ENCODE assay signal across 9 mouse cellular contexts in the genomic region with DNA sequence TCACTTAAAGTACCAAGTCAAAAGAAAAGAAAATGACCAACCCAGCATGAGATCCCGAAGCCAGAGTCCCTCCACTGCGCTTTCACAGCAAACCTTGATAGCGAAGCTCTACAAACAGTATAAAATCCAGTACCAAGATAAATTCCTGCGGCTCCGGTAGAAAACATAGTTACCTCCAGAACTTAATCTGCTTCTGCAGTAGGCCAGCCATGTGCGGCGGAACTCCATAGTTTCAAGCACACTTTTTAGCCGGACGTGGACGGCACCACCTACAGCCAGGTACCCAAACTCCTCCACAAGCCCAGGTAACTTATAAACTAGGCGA. TPM values are rescaled to one million over a fixed set of nuclear protein-coding genes. Genes with fewer than 3 reads are reported as not detected.
DNase-seq lines count a peak whose midpoint lies in the region; ATAC-seq lines count a peak whose summit lies in the region.
"Had no signal": no experiment of that assay in that cellular context is flagged by ENCODE, and none has a peak within 500 bp of the region (broad histone marks: within the 10 kb centered on the region; RNA-seq: fewer than 3 reads in every experiment).

No protein-coding gene starts in this region.

- ATAC-seq in kidney, embryonic 16.5 days (ENCODE audit: low FRiP score, low TSS enrichment): peak; percentile 35; the same call in 1 of the 2 replicates
- no peak for ATAC-seq in hindbrain, embryonic 16.5 days
- ATAC-seq in midbrain, embryonic 16.5 days: no peak
- no peak for ATAC-seq in megakaryocyte progenitor cell, adult 5-6 weeks (replicated peaks; ENCODE audit: poor library complexity)

- H3K4me2 ChIP-seq in kidney, embryonic 16.5 days (replicated peaks; ENCODE audit: low read depth, low read length): peak overlapping the region; percentile 99
- peak overlapping the region; percentile 97 for H3K4me2 ChIP-seq in hindbrain, embryonic 16.5 days (ENCODE audit: low read length)
- peak overlapping the region; percentile 97 for H3K4me2 ChIP-seq in midbrain, embryonic 16.5 days (ENCODE audit: low read length)

- peaks cover 33% of the 10 kb centered on the region for H3K4me1 ChIP-seq in kidney, embryonic 16.5 days (ENCODE audit: insufficient read depth, low read length)
- peaks cover 33% of the 10 kb centered on the region for H3K4me1 ChIP-seq in embryonic facial prominence, embryonic 10.5 days
- peaks cover 32% of the 10 kb centered on the region for H3K4me1 ChIP-seq in hindbrain, embryonic 16.5 days (ENCODE audit: control insufficient read depth, insufficient read depth, low read depth, low read length)
- H3K4me1 ChIP-seq in midbrain, embryonic 16.5 days (ENCODE audit: control insufficient read depth, insufficient read depth, low read length): peaks cover 34% of the 10 kb centered on the region

- WGBS in kidney, embryonic 16.5 days: under 1% methylated on average over 11 of the region's 11 CpGs
- WGBS in embryonic facial prominence, embryonic 10.5 days: under 1% methylated on average over 11 of the region's 11 CpGs
- 1% methylated on average over 11 of the region's 11 CpGs for WGBS in hindbrain, embryonic 16.5 days
- under 1% methylated on average over 11 of the region's 11 CpGs for whole genome bisulfite sequencing in midbrain, embryonic 16.5 days

- no peak for DNase-seq in kidney, adult 11 months
- no peak for DNase-seq in embryonic facial prominence, embryonic 10.5 days (ENCODE audit: low spot score)
- no peak for DNase-seq in gastrocnemius, postnatal 25 days
- no peak for DNase-seq in c-Kit-positive CD71-positive TER-119-positive erythroid progenitor cells, embryonic 14.5 days (ENCODE audit: low spot score)

- H3K27me3 ChIP-seq in kidney, embryonic 16.5 days (ENCODE audit: insufficient read depth, low read length): no peaks in the 10 kb centered on the region
- H3K27me3 ChIP-seq in embryonic facial prominence, embryonic 10.5 days (replicated peaks; ENCODE audit: low read depth, poor library complexity, severe bottlenecking): no peaks in the 10 kb centered on the region
- H3K27me3 ChIP-seq in hindbrain, embryonic 16.5 days (replicated peaks; ENCODE audit: control insufficient read depth, insufficient read depth, low read length): no peaks in the 10 kb centered on the region
- H3K27me3 ChIP-seq in midbrain, embryonic 16.5 days (ENCODE audit: control insufficient read depth, insufficient read depth, low read depth, low read length): no peaks in the 10 kb centered on the region

- peak overlapping the region; percentile 97 for H3K9ac ChIP-seq in kidney, embryonic 16.5 days (replicated peaks; ENCODE audit: low read length)
- H3K9ac ChIP-seq in hindbrain, embryonic 16.5 days (ENCODE audit: low read depth, low read length): peak overlapping the region; percentile 97
- peak overlapping the region; percentile 89 for H3K9ac ChIP-seq in midbrain, embryonic 16.5 days (ENCODE audit: low read depth, low read length)

- 0 out of 2 replicates have a peak, but pooled peaks cover 2% of the 10 kb centered on the region for H3K36me3 ChIP-seq in kidney, embryonic 16.5 days (ENCODE audit: insufficient read depth, low read length)
- peaks cover 21% of the 10 kb centered on the region for H3K36me3 ChIP-seq in embryonic facial prominence, embryonic 10.5 days (replicated peaks)
- no peaks in the 10 kb centered on the region for H3K36me3 ChIP-seq in hindbrain, embryonic 16.5 days (ENCODE audit: control insufficient read depth, insufficient read depth, low read length)
- H3K36me3 ChIP-seq in midbrain, embryonic 16.5 days (ENCODE audit: control insufficient read depth, insufficient read depth, low read length): no peaks in the 10 kb centered on the region

- H3K4me3 ChIP-seq in kidney, embryonic 16.5 days (ENCODE audit: low read length): peak overlapping the region; percentile 99
- peak overlapping the region; percentile 99 for H3K4me3 ChIP-seq in embryonic facial prominence, embryonic 10.5 days
- H3K4me3 ChIP-seq in hindbrain, embryonic 16.5 days (ENCODE audit: low read length): peak overlapping the region; percentile 99
- H3K4me3 ChIP-seq in midbrain, embryonic 16.5 days (ENCODE audit: low read depth, low read length): peak overlapping the region; percentile 79

- peak overlapping the region; percentile 97 for H3K27ac ChIP-seq in kidney, embryonic 16.5 days (ENCODE audit: low read length)
- peak overlapping the region; percentile 92 for H3K27ac ChIP-seq in embryonic facial prominence, embryonic 10.5 days (replicated peaks)
- peak overlapping the region; percentile 97; the same call in 1 of the 2 replicates for H3K27ac ChIP-seq in hindbrain, embryonic 16.5 days (ENCODE audit: low read depth, low read length)
- H3K27ac ChIP-seq in midbrain, embryonic 16.5 days (ENCODE audit: low read length): no peak overlapping the region

- H3K9me3 ChIP-seq in kidney, embryonic 16.5 days (ENCODE audit: low read length): no peaks in the 10 kb centered on the region
- no peaks in the 10 kb centered on the region for H3K9me3 ChIP-seq in embryonic facial prominence, embryonic 10.5 days
- H3K9me3 ChIP-seq in hindbrain, embryonic 16.5 days (ENCODE audit: control insufficient read depth, low read length): no peaks in the 10 kb centered on the region
- H3K9me3 ChIP-seq in midbrain, embryonic 16.5 days (replicated peaks; ENCODE audit: control insufficient read depth, low read length, poor library complexity, severe bottlenecking): no peaks in the 10 kb centered on the region

RNA-seq across cellular contexts. Expression of gene Usp7, which starts 54.8 kb away (rescaled TPM):
- polyA plus RNA-seq in kidney, embryonic 16.5 days (2015; fragmentation: Nextera tagmentation; extraction: Ambion mirVana): 23.8 and 29.5 TPM in 2 replicates
- polyA plus RNA-seq in embryonic facial prominence, embryonic 10.5 days (2016; fragmentation: Nextera tagmentation; extraction: Ambion mirVana): 29.2 and 31.6 TPM in 2 replicates
- 23.9 and 25.5 TPM in 2 replicates for polyA plus RNA-seq in hindbrain, embryonic 16.5 days (2015; fragmentation: Nextera tagmentation; extraction: Ambion mirVana)
- 26.5 and 31.2 TPM in 2 replicates for polyA plus RNA-seq in midbrain, embryonic 16.5 days (2015; fragmentation: Nextera tagmentation; extraction: Ambion mirVana)
- total RNA-seq in megakaryocyte progenitor cell, adult 5-6 weeks (2015): 153 and 167 TPM in 2 replicates
- total RNA-seq in megakaryocyte progenitor cell, adult 5-6 weeks (2017): 135 and 168 TPM in 2 replicates
- total RNA-seq in gastrocnemius, postnatal 25 days (2021): 10 to 100 TPM; 49.3 to 49.4 TPM

RNA-seq across cellular contexts. Expression of gene Gm5767, which starts 56.7 kb away (rescaled TPM):
- polyA plus RNA-seq in kidney, embryonic 16.5 days (2015; fragmentation: Nextera tagmentation; extraction: Ambion mirVana): not detected in 2 replicates
- not detected in 2 replicates for polyA plus RNA-seq in embryonic facial prominence, embryonic 10.5 days (2016; fragmentation: Nextera tagmentation; extraction: Ambion mirVana)
- polyA plus RNA-seq in hindbrain, embryonic 16.5 days (2015; fragmentation: Nextera tagmentation; extraction: Ambion mirVana): not detected in 2 replicates
- polyA plus RNA-seq in midbrain, embryonic 16.5 days (2015; fragmentation: Nextera tagmentation; extraction: Ambion mirVana): not detected in 2 replicates
- total RNA-seq in megakaryocyte progenitor cell, adult 5-6 weeks (2015): not detected in 2 replicates
- total RNA-seq in megakaryocyte progenitor cell, adult 5-6 weeks (2017): not detected in 2 replicates
- not detected for total RNA-seq in gastrocnemius, postnatal 25 days (2021)
- total RNA-seq: heart, adult 18-20 months had no signal
